Mouse (Mus musculus): ENCODE measurements around the gene Ftl1.

Ftl1 gene

GRCm38 (mm10) chr7:45451344-45451982, 8.2 kb downstream of the Ftl1 start:
- DNase-seq (ENCODE audit: low spot score) = peak; percentile 69

GRCm38 (mm10) chr7:45449974-45450373, 9.7 kb downstream of the Ftl1 start:
- DNase-seq (ENCODE audit: low spot score) = no peak

GRCm38 (mm10) chr7:45447325-45447990, 12.2 kb downstream of the Ftl1 start:
- DNase-seq (ENCODE audit: low spot score) = peak; percentile 66

GRCm38 (mm10) chr7:45446589-45446988, 13.1 kb downstream of the Ftl1 start:
- DNase-seq (ENCODE audit: low spot score) = no peak

GRCm38 (mm10) chr7:45443526-45444420, 15.9 kb downstream of the Ftl1 start:
- DNase-seq (ENCODE audit: low spot score) = peak; percentile 56

GRCm38 (mm10) chr7:45437521-45438276, 22.0 kb downstream of the Ftl1 start, which contains the start of gene Ruvbl2:
Gene Ruvbl2, minus strand, starts transcription at chr7:45438096.
- DNase-seq (ENCODE audit: low spot score) = no peak

GRCm38 (mm10) chr7:45437046-45437445, 22.6 kb downstream of the Ftl1 start:
- DNase-seq (ENCODE audit: low spot score) = no peak

- no peak for DNase-seq (ENCODE audit: low spot score)
Measured at GRCm38 (mm10) chr7:45436444-45436843, 23.2 kb downstream of the Ftl1 start.

- DNase-seq (ENCODE audit: low spot score) = no peak
Measured at GRCm38 (mm10) chr7:45435038-45435437, 24.6 kb downstream of the Ftl1 start.

GRCm38 (mm10) chr7:45434203-45435015, 25.3 kb downstream of the Ftl1 start, which contains the start of gene Gys1:
Gene Gys1, plus strand, starts transcription at chr7:45434844.
- peak; percentile 100 for DNase-seq (ENCODE audit: low spot score)

GRCm38 (mm10) chr7:45433835-45434202, 25.9 kb downstream of the Ftl1 start:
- DNase-seq (ENCODE audit: low spot score) = no peak

- DNase-seq (ENCODE audit: low spot score) = no peak
Measured at GRCm38 (mm10) chr7:45426556-45426955, 33.1 kb downstream of the Ftl1 start.

GRCm38 (mm10) chr7:45421194-45421593, 38.5 kb downstream of the Ftl1 start:
- DNase-seq (ENCODE audit: low spot score) = no peak

GRCm38 (mm10) chr7:45420615-45420919, 39.1 kb downstream of the Ftl1 start, which contains the start of gene Lhb:
Gene Lhb, plus strand, starts transcription at chr7:45420820.
- no peak for DNase-seq (ENCODE audit: low spot score)

GRCm38 (mm10) chr7:45419859-45420614, 39.6 kb downstream of the Ftl1 start:
- no peak for DNase-seq (ENCODE audit: low spot score)

GRCm38 (mm10) chr7:45417962-45418492, 41.7 kb downstream of the Ftl1 start:
- DNase-seq (ENCODE audit: low spot score) = no peak

GRCm38 (mm10) chr7:45415636-45416035, 44.0 kb downstream of the Ftl1 start:
- no peak for DNase-seq (ENCODE audit: low spot score)

- DNase-seq (ENCODE audit: low spot score) = no peak
Measured at GRCm38 (mm10) chr7:45414740-45415224, 44.9 kb downstream of the Ftl1 start.

- no peak for DNase-seq (ENCODE audit: low spot score)
Measured at GRCm38 (mm10) chr7:45413864-45414739, 45.6 kb downstream of the Ftl1 start.

Data from yolk sac, embryonic 10.5 days (tissue).